Mouse (Mus musculus) kidney, postnatal 36 days (tissue): Measurements from ENCODE around the gene Tomt.

Experiments used
- DNase-seq, 2 experiments: peaks; one replicate each; pipeline ENCODE4 v3.0.0; 2021 to 2022; ENCODE audit warnings: mixed read lengths in 2 of 2

Tomt gene

DNA sequence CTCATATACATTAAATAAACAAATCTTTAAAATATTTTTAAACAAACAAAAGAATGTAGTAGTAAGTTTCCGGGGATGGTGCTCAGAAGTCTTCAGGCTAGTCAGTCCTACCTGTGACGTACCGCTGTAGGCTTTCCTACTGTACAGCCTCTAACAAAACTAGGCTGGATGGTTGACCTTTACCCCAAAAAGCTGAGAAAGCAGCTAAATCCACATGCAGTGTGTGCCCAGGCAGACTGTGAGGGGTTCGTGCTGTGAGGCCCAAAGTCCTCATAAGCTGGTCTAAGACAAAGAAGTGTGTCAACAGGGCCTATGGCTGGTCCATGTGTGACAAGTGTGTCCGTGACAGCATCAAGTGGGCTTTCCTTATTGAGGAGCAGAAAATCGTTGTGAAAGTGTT lies 53.3 kb downstream of the Tomt start:
- peak; percentile 31 to 60 for DNase-seq

DNA sequence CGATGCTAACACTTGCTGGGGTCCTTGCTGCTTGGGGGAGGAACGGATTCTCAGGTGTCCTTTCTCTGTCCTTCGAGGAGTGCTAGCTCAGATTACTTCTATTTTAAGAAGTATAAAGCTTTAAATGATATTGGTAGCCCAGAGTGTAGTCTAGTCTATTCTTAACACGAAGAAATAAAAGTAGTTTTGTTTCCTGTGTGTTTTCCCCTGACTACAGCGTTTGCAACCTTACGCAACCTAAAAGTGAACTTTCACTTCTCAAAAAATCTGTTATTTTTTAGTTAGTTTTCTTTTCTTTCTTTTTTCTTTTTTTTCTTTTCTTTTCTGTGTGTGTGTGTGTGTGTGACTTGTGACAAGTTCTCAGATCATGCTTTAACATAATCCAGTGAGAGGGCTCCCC lies 54.5 kb downstream of the Tomt start:
- DNase-seq: no peak
